Mouse (Mus musculus) gastrocnemius, postnatal 36 days (tissue): ENCODE data around the gene Taf4. TPM values are rescaled to one million over a fixed set of nuclear protein-coding genes. Genes with fewer than 3 reads are reported as not detected.

Experiments
- DNase-seq, 2 experiments: peaks; one replicate each; pipeline ENCODE4 v3.0.0; 2022
- intact Hi-C: fragments of 180-260 bp; cut with DNase I; formaldehyde crosslinking; loops from one replicate; pipeline ENCODE4 v1.15.1; 2025
- long read RNA-seq, 2 experiments: library from polyadenylated mRNA; stranded (forward); transcript quantifications; one replicate each; pipeline ENCODE4 v2.0.0; 2021
- total RNA-seq, 2 experiments: library from RNA; stranded (reverse); gene quantifications; 2 replicates each; pipeline ENCODE4 v1.2.3; 2021

Gene Taf4
- 1 to 10 TPM; 6.6 to 8.3 TPM for total RNA-seq
- long read RNA-seq, experiment 1, partial matches to known transcripts: 0 of 2 reads
- long read RNA-seq, experiment 1, other reads (novel, unspliced or antisense): 2 of 2 reads
- long read RNA-seq, experiment 2, full-length matches to known transcripts: 1 of 6 reads
- long read RNA-seq, experiment 2, partial matches to known transcripts: 2 of 6 reads
- long read RNA-seq, experiment 2, other reads (novel, unspliced or antisense): 3 of 6 reads

- intact Hi-C loops: loop anchor here (2.0 to 10.0 kb wide), 3 partner anchors 48 to 278 kb away; partner anchors contain the start of genes Lsm14b, Psma7, Rps21 and Ss18l1
Measured at GRCm38 (mm10) chr2:179976628-179977343, at the start of gene Taf4. TSS of gene Taf4 (minus strand) at chr2:179976646.

GRCm38 (mm10) chr2:180025861-180026200 lies 49.4 kb upstream of the Taf4 start:
- intact Hi-C loops: loop anchor here (2.0 kb wide), 1 partner anchor 49 kb away; the partner anchor contains the start of gene Taf4
- DNase-seq: no peak

More at GRCm38 (mm10) chr2:179976628-179977343, at the start of gene Taf4:
- DNase-seq: peak; percentile 84 to 92

- DNase-seq: peak in 1 of 2 experiments; percentile 23
- intact Hi-C loops: loop anchor here (2.0 kb wide), 1 partner anchor 48 kb away; the partner anchor contains the start of gene Taf4
Measured at GRCm38 (mm10) chr2:180025135-180025860, 48.9 kb upstream of the Taf4 start.

GRCm38 (mm10) chr2:180024401-180025098 lies 48.1 kb upstream of the Taf4 start, which contains the start of gene Lsm14b:
TSS of gene Lsm14b (plus strand) at chr2:180024987.
- DNase-seq: peak; percentile 98
- intact Hi-C loops: loop anchor here (2.0 kb wide), 1 partner anchor 48 kb away; the partner anchor contains the start of gene Taf4

GRCm38 (mm10) chr2:180022751-180023150 lies 46.3 kb upstream of the Taf4 start:
- intact Hi-C loops: no loop called here
- DNase-seq: no peak

GRCm38 (mm10) chr2:180020919-180021318 lies 44.5 kb upstream of the Taf4 start:
- intact Hi-C loops: no loop called here

GRCm38 (mm10) chr2:180020091-180020661 lies 43.7 kb upstream of the Taf4 start:
- DNase-seq: no peak
- intact Hi-C loops: no loop called here

More at GRCm38 (mm10) chr2:180020919-180021318, 44.5 kb upstream of the Taf4 start:
- no peak for DNase-seq

GRCm38 (mm10) chr2:180018573-180018972 lies 42.1 kb upstream of the Taf4 start:
- no peak for DNase-seq
- intact Hi-C loops: no loop called here

- no peak for DNase-seq
- intact Hi-C loops: no loop called here
Measured at GRCm38 (mm10) chr2:180017632-180018031, 41.2 kb upstream of the Taf4 start.

- no peak for DNase-seq
- intact Hi-C loops: no loop called here
Measured at GRCm38 (mm10) chr2:180013686-180014085, 37.2 kb upstream of the Taf4 start.

GRCm38 (mm10) chr2:180011370-180011769 lies 34.9 kb upstream of the Taf4 start:
- intact Hi-C loops: no loop called here
- DNase-seq: no peak

GRCm38 (mm10) chr2:180010686-180011085 lies 34.2 kb upstream of the Taf4 start:
- no peak for DNase-seq
- intact Hi-C loops: no loop called here

GRCm38 (mm10) chr2:180006352-180007017 lies 30.0 kb upstream of the Taf4 start:
- intact Hi-C loops: no loop called here
- no peak for DNase-seq

GRCm38 (mm10) chr2:180005656-180006351 lies 29.4 kb upstream of the Taf4 start:
- no peak for DNase-seq
- intact Hi-C loops: no loop called here

GRCm38 (mm10) chr2:180001635-180002034 lies 25.2 kb upstream of the Taf4 start:
- no peak for DNase-seq
- intact Hi-C loops: no loop called here

- DNase-seq: no peak
- intact Hi-C loops: no loop called here
Measured at GRCm38 (mm10) chr2:179998431-179998830, 22.0 kb upstream of the Taf4 start.

GRCm38 (mm10) chr2:179993071-179993470 lies 16.6 kb upstream of the Taf4 start:
- DNase-seq: no peak
- intact Hi-C loops: no loop called here

- no peak for DNase-seq
- intact Hi-C loops: no loop called here
Measured at GRCm38 (mm10) chr2:179989098-179989497, 12.7 kb upstream of the Taf4 start.
